Mouse (Mus musculus): ENCODE measurements around the gene Erich6b. TPM values are rescaled to one million over a fixed set of nuclear protein-coding genes. Genes with fewer than 3 reads are reported as not detected.

The Erich6b gene
- polyA plus RNA-seq, 1 experiment, result not detected

DNA sequence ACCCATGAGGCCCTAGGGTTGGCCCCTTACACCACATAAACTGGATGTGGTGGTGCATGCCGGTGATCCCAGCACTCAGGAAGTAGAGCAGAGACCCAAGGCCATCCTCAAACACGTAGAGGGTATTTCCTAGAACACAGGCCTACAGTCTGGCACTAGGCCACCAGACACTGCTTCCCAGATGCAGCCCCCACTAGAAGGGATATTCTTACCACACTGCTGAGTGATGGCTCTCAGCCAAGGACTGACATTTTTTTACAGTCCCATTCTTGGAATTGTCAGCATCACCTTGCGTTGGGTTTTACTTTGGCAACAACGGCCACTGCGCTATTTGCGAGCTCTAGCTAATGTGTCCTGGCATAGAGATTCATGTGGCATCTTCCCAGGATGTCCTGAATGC lies 18.9 kb downstream of the Erich6b start:
- no peak for DNase-seq
- peaks cover 4% of the 10 kb centered on the region; the same call in 1 of the 2 replicates for H3K4me1 ChIP-seq (ENCODE audit: control insufficient read depth, insufficient read depth, low read length)

GRCm38 (mm10) chr14:75661548-75661947 lies 19.5 kb downstream of the Erich6b start:
- Histone ChIP-seq H3K27ac (ENCODE audit: insufficient read depth, low read depth, low read length) (no peak overlapping the region), H3K4me1 (ENCODE audit: control insufficient read depth, insufficient read depth, low read length) (peaks cover 4% of the 10 kb centered on the region; the same call in 1 of the 2 replicates), H3K27me3 (replicated peaks; ENCODE audit: control insufficient read depth, insufficient read depth, low read length) (no peaks in the 10 kb centered on the region), H3K36me3 (ENCODE audit: control insufficient read depth, insufficient read depth, low read length) (no peaks in the 10 kb centered on the region), H3K4me3 (ENCODE audit: insufficient read depth, low read depth, low read length) (no peak overlapping the region)
- TF ChIP-seq POLR2A (IDR thresholded peaks at IDR 0.05; ENCODE audit: low read depth, low read length), result no peak
- no peak for TF ChIP-seq CTCF (conservative IDR thresholded peaks at IDR 0.05; ENCODE audit: insufficient read depth, insufficient read length, low read depth, low read length)
- DNase-seq, result no peak
- WGBS, result 54% methylated on average over 8 of the region's 8 CpGs

More for the DNA sequence above, 18.9 kb downstream of the Erich6b start:
- Histone ChIP-seq H3K36me3 (ENCODE audit: control insufficient read depth, insufficient read depth, low read length) (no peaks in the 10 kb centered on the region), H3K27me3 (replicated peaks; ENCODE audit: control insufficient read depth, insufficient read depth, low read length) (no peaks in the 10 kb centered on the region), H3K27ac (ENCODE audit: insufficient read depth, low read depth, low read length) (no peak overlapping the region), H3K4me3 (ENCODE audit: insufficient read depth, low read depth, low read length) (no peak overlapping the region)
- WGBS, result 67% methylated on average over 6 of the region's 6 CpGs
- TF ChIP-seq CTCF (conservative IDR thresholded peaks at IDR 0.05; ENCODE audit: insufficient read depth, insufficient read length, low read depth, low read length) (no peak), POLR2A (IDR thresholded peaks at IDR 0.05; ENCODE audit: low read depth, low read length) (no peak)

GRCm38 (mm10) chr14:75665430-75666180 lies 23.5 kb downstream of the Erich6b start:
- peaks cover 4% of the 10 kb centered on the region; the same call in 1 of the 2 replicates for H3K4me1 ChIP-seq (ENCODE audit: control insufficient read depth, insufficient read depth, low read length)
- no peak overlapping the region for H3K27ac ChIP-seq (ENCODE audit: insufficient read depth, low read depth, low read length)
- TF ChIP-seq CTCF (conservative IDR thresholded peaks at IDR 0.05; ENCODE audit: insufficient read depth, insufficient read length, low read depth, low read length), result no peak
- TF ChIP-seq POLR2A (IDR thresholded peaks at IDR 0.05; ENCODE audit: low read depth, low read length), result no peak
- WGBS, result 33% methylated on average over 2 of the region's 2 CpGs
- no peaks in the 10 kb centered on the region for H3K36me3 ChIP-seq (ENCODE audit: control insufficient read depth, insufficient read depth, low read length)
- DNase-seq, result peak; percentile 51
- H3K27me3 ChIP-seq (replicated peaks; ENCODE audit: control insufficient read depth, insufficient read depth, low read length), result no peaks in the 10 kb centered on the region
- H3K4me3 ChIP-seq (ENCODE audit: insufficient read depth, low read depth, low read length), result no peak overlapping the region

GRCm38 (mm10) chr14:75669085-75669645 lies 27.1 kb downstream of the Erich6b start:
- 46% methylated on average over 1 of the region's 1 CpGs for WGBS
- Histone ChIP-seq H3K27ac (ENCODE audit: insufficient read depth, low read depth, low read length) (peak overlapping the region; percentile 81), H3K36me3 (ENCODE audit: control insufficient read depth, insufficient read depth, low read length) (no peaks in the 10 kb centered on the region), H3K4me3 (ENCODE audit: insufficient read depth, low read depth, low read length) (no peak overlapping the region), H3K27me3 (replicated peaks; ENCODE audit: control insufficient read depth, insufficient read depth, low read length) (no peaks in the 10 kb centered on the region), H3K4me1 (ENCODE audit: control insufficient read depth, insufficient read depth, low read length) (peaks cover 4% of the 10 kb centered on the region; the same call in 1 of the 2 replicates)
- DNase-seq, result peak; percentile 80
- TF ChIP-seq POLR2A (IDR thresholded peaks at IDR 0.05; ENCODE audit: low read depth, low read length), result no peak
- TF ChIP-seq CTCF (conservative IDR thresholded peaks at IDR 0.05; ENCODE audit: insufficient read depth, insufficient read length, low read depth, low read length), result no peak

DNA sequence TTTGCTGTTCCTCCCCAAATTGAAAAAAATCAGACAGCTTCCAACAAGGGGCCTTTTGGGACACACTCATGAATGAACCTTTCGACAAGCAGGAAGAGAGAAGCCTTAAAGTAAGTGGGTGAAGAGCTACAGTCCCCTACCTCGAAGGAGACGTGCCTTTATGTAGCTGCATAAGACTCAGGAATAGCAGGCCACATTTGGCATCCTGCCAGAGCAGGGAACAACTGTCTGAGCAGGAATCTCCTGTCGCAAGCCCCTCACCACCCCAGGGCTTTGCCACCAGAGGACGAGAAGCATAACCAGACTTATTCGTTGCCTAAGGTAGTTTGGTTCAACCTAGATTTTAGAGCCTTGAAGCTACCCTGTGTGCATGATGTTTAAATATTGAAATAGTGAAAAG lies 34.3 kb downstream of the Erich6b start:
- no peak for TF ChIP-seq POLR2A (IDR thresholded peaks at IDR 0.05; ENCODE audit: low read depth, low read length)
- TF ChIP-seq CTCF (conservative IDR thresholded peaks at IDR 0.05; ENCODE audit: insufficient read depth, insufficient read length, low read depth, low read length), result no peak
- Histone ChIP-seq H3K27ac (ENCODE audit: insufficient read depth, low read depth, low read length) (no peak overlapping the region), H3K4me3 (ENCODE audit: insufficient read depth, low read depth, low read length) (no peak overlapping the region), H3K27me3 (replicated peaks; ENCODE audit: control insufficient read depth, insufficient read depth, low read length) (no peaks in the 10 kb centered on the region), H3K4me1 (ENCODE audit: control insufficient read depth, insufficient read depth, low read length) (no peaks in the 10 kb centered on the region), H3K36me3 (ENCODE audit: control insufficient read depth, insufficient read depth, low read length) (no peaks in the 10 kb centered on the region)
- 50% methylated on average over 6 of the region's 6 CpGs for WGBS
- no peak for DNase-seq

DNA sequence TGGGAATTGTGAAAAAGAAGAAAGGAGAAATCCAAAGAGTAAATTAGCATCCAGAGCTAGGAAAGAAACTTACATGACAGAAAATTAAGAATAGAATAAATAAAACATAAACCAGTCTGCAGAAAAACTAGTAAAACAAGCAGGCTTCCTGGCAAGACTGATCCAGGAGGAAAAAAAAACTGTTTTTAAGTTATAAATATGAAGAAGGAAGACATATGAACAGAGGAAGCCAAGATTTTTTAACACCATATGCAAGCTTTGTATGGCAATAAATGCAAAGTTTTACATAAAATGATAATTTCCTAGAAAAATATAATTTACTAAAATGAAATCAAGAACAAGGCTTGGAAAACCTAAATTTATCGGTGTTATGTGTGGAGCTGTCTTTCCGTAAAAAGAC lies 48.4 kb downstream of the Erich6b start:
- TF ChIP-seq POLR2A (IDR thresholded peaks at IDR 0.05; ENCODE audit: low read depth, low read length) (no peak), CTCF (conservative IDR thresholded peaks at IDR 0.05; ENCODE audit: insufficient read depth, insufficient read length, low read depth, low read length) (no peak)
- H3K4me1 ChIP-seq (ENCODE audit: control insufficient read depth, insufficient read depth, low read length), result no peaks in the 10 kb centered on the region
- no peak for DNase-seq
- no peaks in the 10 kb centered on the region for H3K36me3 ChIP-seq (ENCODE audit: control insufficient read depth, insufficient read depth, low read length)
- WGBS, result 91% methylated on average over 2 of the region's 2 CpGs
- H3K27me3 ChIP-seq (replicated peaks; ENCODE audit: control insufficient read depth, insufficient read depth, low read length), result no peaks in the 10 kb centered on the region
- H3K4me3 ChIP-seq (ENCODE audit: insufficient read depth, low read depth, low read length), result no peak overlapping the region
- H3K27ac ChIP-seq (ENCODE audit: insufficient read depth, low read depth, low read length), result no peak overlapping the region

DNA sequence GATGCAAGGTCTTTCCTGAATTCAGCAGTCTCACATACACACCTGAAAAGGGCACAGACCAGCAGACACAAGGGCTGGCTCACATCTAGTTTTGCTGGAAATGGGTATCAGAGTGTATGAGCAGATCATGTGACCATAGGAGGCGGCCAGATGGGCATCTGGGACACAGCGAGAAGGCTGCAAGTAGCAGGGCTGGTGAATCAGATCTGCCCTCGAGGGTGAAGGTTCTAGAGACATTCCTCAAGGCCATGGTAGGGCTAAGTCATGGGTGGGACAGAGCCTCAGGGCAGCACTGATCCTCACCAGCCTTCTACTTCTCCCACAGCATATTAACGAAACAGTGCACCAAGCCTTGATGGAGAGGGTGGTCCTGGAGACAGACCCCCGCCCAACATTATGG lies 54.0 kb downstream of the Erich6b start:
- WGBS, result 74% methylated on average over 5 of the region's 5 CpGs
- Histone ChIP-seq H3K27me3 (replicated peaks; ENCODE audit: control insufficient read depth, insufficient read depth, low read length) (no peaks in the 10 kb centered on the region), H3K36me3 (ENCODE audit: control insufficient read depth, insufficient read depth, low read length) (no peaks in the 10 kb centered on the region), H3K4me1 (ENCODE audit: control insufficient read depth, insufficient read depth, low read length) (no peaks in the 10 kb centered on the region), H3K4me3 (ENCODE audit: insufficient read depth, low read depth, low read length) (no peak overlapping the region), H3K27ac (ENCODE audit: insufficient read depth, low read depth, low read length) (no peak overlapping the region)
- TF ChIP-seq POLR2A (IDR thresholded peaks at IDR 0.05; ENCODE audit: low read depth, low read length) (no peak), CTCF (conservative IDR thresholded peaks at IDR 0.05; ENCODE audit: insufficient read depth, insufficient read length, low read depth, low read length) (no peak)
- peak; percentile 14 for DNase-seq

All from kidney, adult 2 months (tissue).